Mouse (Mus musculus) ES-E14 (cell line): ENCODE results near the gene Efcab12. TPM values are rescaled to one million over a fixed set of nuclear protein-coding genes. Genes with fewer than 3 reads are reported as not detected.

Experiments used
- DNase-seq: peaks from one replicate; pipeline ENCODE4 v3.0.0-alpha.2; 2013; ENCODE audit warnings: low read depth, low spot score
- H3K27ac ChIP-seq: 2 replicates; pipeline ENCODE4 v1.5.1; 2012; ENCODE audit warnings: low read depth, mild to moderate bottlenecking, low read length, moderate library complexity, mixed read lengths; ENCODE audit not compliant: poor library complexity, insufficient read depth, severe bottlenecking
- H3K36me3 ChIP-seq: 2 replicates; pipeline ENCODE4 v1.6.1; 2012; ENCODE audit warnings: mild to moderate bottlenecking, low read length, moderate library complexity, mixed read lengths; ENCODE audit not compliant: control insufficient read depth, poor library complexity, insufficient read depth, severe bottlenecking
- H3K4me1 ChIP-seq, 2 experiments: fragments of 150-350 bp in 1 of 2; sonication (generic) in 1 of 2; 2 replicates each; pipeline ENCODE4 v1.6.1; 2012; ENCODE audit warnings: low read length in 2 of 2, mild to moderate bottlenecking in 1 of 2, mixed read lengths in 1 of 2; ENCODE audit not compliant: control insufficient read depth in 2 of 2, insufficient read depth in 2 of 2, poor library complexity in 1 of 2
- H3K4me3 ChIP-seq, 2 experiments: fragments of 150-350 bp in 1 of 2; sonication (generic) in 1 of 2; 2 replicates each; pipeline ENCODE4 v1.5.1; 2012; ENCODE audit warnings: low read length in 2 of 2, low read depth in 1 of 2, mild to moderate bottlenecking in 1 of 2, mixed read lengths in 1 of 2; ENCODE audit not compliant: insufficient read depth in 1 of 2, poor library complexity in 1 of 2, severe bottlenecking in 1 of 2
- H3K9ac ChIP-seq: 2 replicates; pipeline ENCODE4 v1.6.1; 2012; ENCODE audit warnings: low read depth, mild to moderate bottlenecking, low read length, mixed read lengths; ENCODE audit not compliant: poor library complexity, insufficient read depth, severe bottlenecking
- H3K9me3 ChIP-seq: fragments of 150-350 bp; sonication (generic); 2 replicates; pipeline ENCODE4 v1.6.1; 2012; ENCODE audit warnings: low read depth, mild to moderate bottlenecking, low read length; ENCODE audit not compliant: control insufficient read depth, insufficient read depth
- CHD2 ChIP-seq: IDR thresholded peaks from 2 replicates; pipeline ENCODE4 v1.6.1; 2014; ENCODE audit warnings: mild to moderate bottlenecking, low read depth, low read length, inconsistent platforms
- HCFC1 ChIP-seq: IDR thresholded peaks from 2 replicates; pipeline ENCODE4 v1.6.1; 2012; ENCODE audit warnings: low read length, inconsistent platforms, borderline replicate concordance; ENCODE audit not compliant: insufficient read depth
- MAFK ChIP-seq: IDR thresholded peaks from 2 replicates; pipeline ENCODE4 v1.6.1; 2014; ENCODE audit warnings: mild to moderate bottlenecking, low read depth, low read length, inconsistent platforms; ENCODE audit not compliant: insufficient read depth
- ZC3H11A ChIP-seq: IDR thresholded peaks from 2 replicates; pipeline ENCODE4 v1.6.1; 2012; ENCODE audit warnings: low read depth, mild to moderate bottlenecking, inconsistent platforms, low read length, borderline replicate concordance
- ZNF384 ChIP-seq: IDR thresholded peaks from 2 replicates; pipeline ENCODE4 v1.6.1; 2012; ENCODE audit warnings: low read depth, low read length, inconsistent platforms
- in situ Hi-C, 2 experiments: fragments of 600-800 bp; cut with MboI; formaldehyde crosslinking; loops; one replicate each; pipeline ENCODE4 v1.15.1; 2025; ENCODE audit warnings: low sequenced_read_pairs in 2 of 2, inconsistent platforms in 1 of 2; ENCODE audit not compliant: unreplicated experiment in 2 of 2
- total RNA-seq: library from RNA; depleted of rRNA; stranded (reverse); fragments of 300-350 nt; gene quantifications from 2 replicates; pipeline ENCODE4 v1.2.3, GENCODE M21; 2012

Efcab12 gene
- total RNA-seq, 1 experiment, result 1.3 TPM

DNA sequence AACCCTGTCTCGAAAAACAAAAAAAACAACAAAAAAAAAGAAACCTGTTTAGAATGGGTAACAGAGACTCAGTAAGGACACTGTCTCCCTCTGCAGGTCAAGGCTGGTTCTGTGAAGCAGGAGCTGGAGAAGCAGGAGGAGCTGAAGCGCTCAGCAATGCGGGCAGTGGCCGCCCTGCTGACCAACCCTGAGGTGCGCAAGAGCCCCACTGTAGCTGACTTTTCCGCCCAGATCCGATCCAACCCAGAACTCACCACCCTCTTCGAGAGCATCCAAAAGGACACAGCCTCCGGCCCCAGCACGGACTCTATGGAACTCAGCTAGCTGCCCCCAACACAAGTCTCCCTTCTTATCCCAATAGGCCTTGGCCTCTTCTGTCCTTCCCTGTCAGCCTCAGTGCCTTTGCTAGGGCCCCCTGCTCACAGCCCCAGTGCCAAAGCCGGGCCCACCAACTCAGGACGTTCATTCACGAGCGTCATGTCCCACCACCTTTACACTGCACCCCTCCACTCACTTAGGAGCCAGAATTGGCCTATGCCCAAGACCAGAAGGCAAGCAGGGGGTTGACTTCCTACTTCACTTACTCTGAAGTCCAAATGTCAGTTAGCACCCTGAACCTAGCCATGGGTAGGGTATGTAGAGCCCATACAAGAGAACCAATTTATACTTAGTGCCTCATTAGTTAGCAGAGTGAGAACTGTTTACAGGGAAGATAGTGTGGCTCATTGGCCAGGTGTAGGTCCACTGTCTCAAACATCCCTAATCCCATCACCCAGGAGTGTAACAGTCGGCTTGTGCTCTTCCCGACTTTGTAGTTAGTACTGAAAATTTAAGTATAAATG lies 34.5 kb downstream of the Efcab12 start:
- TF ChIP-seq ZNF384 (peak; percentile 74), ZC3H11A (no peak), CHD2 (peak; percentile 39; the same call in 1 of the 2 replicates)
- in situ Hi-C loops, result no loop called here
- H3K36me3 ChIP-seq, result peaks cover 55% of the 10 kb centered on the region

DNA sequence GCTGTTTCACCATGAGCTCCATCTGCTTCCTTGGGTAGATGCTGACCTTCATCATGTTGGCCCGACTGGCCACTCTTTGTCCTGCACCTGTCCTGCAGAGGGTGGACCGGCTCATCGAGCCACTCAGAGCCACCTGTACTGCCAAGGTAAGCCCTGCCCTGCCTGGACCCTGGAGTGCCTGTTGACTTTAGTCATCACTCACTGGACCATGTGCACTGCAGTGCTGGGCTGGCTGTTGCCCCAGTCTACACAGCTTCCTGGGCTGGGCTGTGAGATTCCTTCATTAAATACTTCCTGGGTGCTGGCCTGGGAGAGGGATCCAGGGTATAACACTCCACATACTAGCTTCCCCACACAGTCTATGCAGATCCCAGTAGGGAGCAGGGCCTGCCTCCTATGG lies 36.4 kb downstream of the Efcab12 start:
- no peak for DNase-seq
- H3K4me1 ChIP-seq, result peaks cover 0 to 4% of the 10 kb centered on the region in 2 experiments; a peak in 2 of 4 replicates
- H3K9ac ChIP-seq, result no peak overlapping the region
- H3K36me3 ChIP-seq, result peaks cover 55% of the 10 kb centered on the region
- TF ChIP-seq MAFK (no peak), ZNF384 (no peak), CHD2 (no peak), HCFC1 (no peak), ZC3H11A (no peak)
- no peak overlapping the region for H3K27ac ChIP-seq
- in situ Hi-C loops, result no loop called here
- H3K9me3 ChIP-seq, result no peaks in the 10 kb centered on the region
- H3K4me3 ChIP-seq, result no peak overlapping the region

More for the DNA sequence above, 34.5 kb downstream of the Efcab12 start:
- no peak overlapping the region for H3K9ac ChIP-seq
- H3K4me3 ChIP-seq, result no peak overlapping the region
- H3K4me1 ChIP-seq, result peaks cover 0 to 4% of the 10 kb centered on the region in 2 experiments; a peak in 2 of 4 replicates
- no peaks in the 10 kb centered on the region for H3K9me3 ChIP-seq
- H3K27ac ChIP-seq, result no peak overlapping the region; the same call in 1 of the 2 replicates
- peak; percentile 54 for DNase-seq

DNA sequence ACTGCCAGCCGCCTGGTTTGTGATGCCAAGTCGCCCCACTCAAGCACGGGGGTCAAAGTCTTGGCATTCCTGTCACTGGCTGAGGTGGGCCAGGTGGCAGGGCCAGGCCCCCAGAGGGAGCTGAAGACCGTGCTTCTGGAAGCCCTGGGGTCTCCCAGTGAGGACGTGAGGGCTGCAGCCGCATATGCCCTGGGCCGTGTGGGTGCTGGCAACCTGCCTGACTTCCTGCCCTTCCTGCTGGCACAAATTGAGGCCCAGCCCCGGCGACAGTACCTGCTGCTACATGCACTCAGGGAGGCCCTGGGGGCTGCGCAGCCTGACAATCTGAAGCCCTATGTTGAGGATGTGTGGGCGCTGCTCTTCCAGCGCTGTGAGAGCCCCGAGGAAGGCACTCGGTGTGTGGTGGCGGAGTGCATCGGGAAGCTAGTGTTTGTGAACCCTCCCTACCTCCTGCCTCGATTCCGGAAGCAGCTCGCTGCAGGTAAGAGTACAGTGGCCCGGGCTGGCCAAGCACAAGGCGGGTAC lies 45.5 kb downstream of the Efcab12 start:
- Histone ChIP-seq H3K4me1 (peaks cover 0 to 4% of the 10 kb centered on the region in 2 experiments; a peak in 2 of 4 replicates), H3K9ac (peak overlapping the region; percentile 32; the same call in 1 of the 2 replicates), H3K4me3 (peak overlapping the region; percentile 14 to 16; a peak in 2 of 4 replicates), H3K9me3 (no peaks in the 10 kb centered on the region), H3K27ac (no peak overlapping the region), H3K36me3 (peaks cover 52% of the 10 kb centered on the region)
- no peak for DNase-seq
- in situ Hi-C loops, result no loop called here
- no peak for TF ChIP-seq MAFK
- TF ChIP-seq CHD2, result no peak
- TF ChIP-seq ZC3H11A, result no peak
- TF ChIP-seq ZNF384, result no peak
- TF ChIP-seq HCFC1, result no peak

DNA sequence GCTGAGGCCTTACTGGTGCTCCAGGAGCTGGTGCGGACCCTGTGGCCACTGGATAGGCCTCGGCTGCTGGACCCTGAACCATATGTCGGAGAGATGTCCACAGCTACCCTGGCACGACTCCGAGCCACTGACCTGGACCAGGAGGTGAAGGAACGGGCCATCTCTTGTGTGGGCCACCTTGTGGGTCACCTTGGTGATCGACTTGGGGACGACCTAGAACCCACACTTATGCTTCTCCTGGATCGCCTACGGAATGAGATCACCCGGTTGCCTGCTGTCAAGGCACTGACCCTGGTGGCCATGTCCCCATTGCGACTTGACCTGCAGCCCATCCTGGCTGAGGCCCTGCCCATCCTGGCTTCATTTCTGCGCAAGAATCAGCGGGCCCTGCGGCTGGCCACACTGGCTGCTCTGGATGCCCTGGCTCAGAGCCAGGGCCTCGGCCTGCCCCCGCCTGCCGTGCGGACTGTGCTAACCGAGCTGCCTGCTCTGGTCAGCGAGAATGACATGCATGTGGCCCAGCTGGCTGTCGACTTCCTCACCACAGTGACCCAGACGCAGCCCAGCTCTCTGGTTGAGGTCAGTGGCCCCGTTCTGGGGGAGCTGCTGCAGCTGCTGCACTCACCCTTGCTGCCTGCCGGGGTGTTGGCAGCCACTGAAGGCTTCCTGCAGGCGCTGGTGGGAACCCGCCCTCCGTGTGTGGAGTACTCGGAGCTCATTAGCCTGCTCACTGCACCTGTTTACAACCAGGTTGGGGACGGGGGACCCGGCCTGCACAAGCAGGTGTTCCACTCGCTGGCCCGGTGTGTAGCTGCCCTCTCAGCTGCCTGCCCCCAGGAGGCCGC lies 46.1 kb downstream of the Efcab12 start:
- peak overlapping the region; percentile 32; the same call in 1 of the 2 replicates for H3K9ac ChIP-seq
- no peaks in the 10 kb centered on the region for H3K9me3 ChIP-seq

More for the DNA sequence above, 46.1 kb downstream of the Efcab12 start:
- H3K4me3 ChIP-seq, result peak overlapping the region; percentile 14 to 16; a peak in 2 of 4 replicates
- peaks cover 0 to 4% of the 10 kb centered on the region in 2 experiments; a peak in 2 of 4 replicates for H3K4me1 ChIP-seq
- DNase-seq, result no peak
- H3K36me3 ChIP-seq, result peaks cover 47% of the 10 kb centered on the region
- no peak overlapping the region for H3K27ac ChIP-seq
- in situ Hi-C loops, result no loop called here
- TF ChIP-seq HCFC1, result no peak
- TF ChIP-seq ZNF384, result no peak
- TF ChIP-seq ZC3H11A, result no peak
- no peak for TF ChIP-seq CHD2
- TF ChIP-seq MAFK, result no peak
